Mouse (Mus musculus) small intestine, adult 2 months (tissue): Measurements from ENCODE around the gene Mea1.
A peak's percentile ranks its signal among the peaks of the same experiment; 100 is the strongest.

Source experiments
- CTCF ChIP-seq: fragments of 200-500 bp; IDR thresholded peaks from 2 replicates; pipeline ENCODE4 v1.5.1; 2012; ENCODE audit warnings: low read depth, mild to moderate bottlenecking, control low read depth, inconsistent platforms, low read length, moderate library complexity, mixed read lengths; ENCODE audit not compliant: insufficient replicate concordance, insufficient read length; ENCODE audit errors: extremely low read depth
- POLR2A ChIP-seq: fragments of 200-500 bp; IDR thresholded peaks from 2 replicates; pipeline ENCODE4 v1.6.1; 2012; ENCODE audit warnings: low read depth, mild to moderate bottlenecking, control low read depth, inconsistent platforms, low read length, moderate library complexity

- peak; percentile 39; the same call in 1 of the 2 replicates for TF ChIP-seq CTCF
- no peak for TF ChIP-seq POLR2A
These were observed 49.4 kb downstream of the Mea1 start for GRCm38 (mm10) chr17:46728021-46728420.
